Mouse (Mus musculus) CH12.LX (cell line): ENCODE results near the gene Faxc.

Source experiments
- MAFK ChIP-seq: IDR thresholded peaks from 2 replicates; pipeline ENCODE4 v1.6.1; 2011; ENCODE audit warnings: low read length, improper control_type of control experiment; ENCODE audit not compliant: insufficient replicate concordance
- RAD21 ChIP-seq: IDR thresholded peaks from 2 replicates; pipeline ENCODE4 v1.6.1; 2011; ENCODE audit warnings: low read depth, mild to moderate bottlenecking, low read length, improper control_type of control experiment, moderate library complexity
- SIN3A ChIP-seq: IDR thresholded peaks from 2 replicates; pipeline ENCODE4 v1.6.1; 2012; ENCODE audit warnings: low read length, improper control_type of control experiment, inconsistent platforms

DNA sequence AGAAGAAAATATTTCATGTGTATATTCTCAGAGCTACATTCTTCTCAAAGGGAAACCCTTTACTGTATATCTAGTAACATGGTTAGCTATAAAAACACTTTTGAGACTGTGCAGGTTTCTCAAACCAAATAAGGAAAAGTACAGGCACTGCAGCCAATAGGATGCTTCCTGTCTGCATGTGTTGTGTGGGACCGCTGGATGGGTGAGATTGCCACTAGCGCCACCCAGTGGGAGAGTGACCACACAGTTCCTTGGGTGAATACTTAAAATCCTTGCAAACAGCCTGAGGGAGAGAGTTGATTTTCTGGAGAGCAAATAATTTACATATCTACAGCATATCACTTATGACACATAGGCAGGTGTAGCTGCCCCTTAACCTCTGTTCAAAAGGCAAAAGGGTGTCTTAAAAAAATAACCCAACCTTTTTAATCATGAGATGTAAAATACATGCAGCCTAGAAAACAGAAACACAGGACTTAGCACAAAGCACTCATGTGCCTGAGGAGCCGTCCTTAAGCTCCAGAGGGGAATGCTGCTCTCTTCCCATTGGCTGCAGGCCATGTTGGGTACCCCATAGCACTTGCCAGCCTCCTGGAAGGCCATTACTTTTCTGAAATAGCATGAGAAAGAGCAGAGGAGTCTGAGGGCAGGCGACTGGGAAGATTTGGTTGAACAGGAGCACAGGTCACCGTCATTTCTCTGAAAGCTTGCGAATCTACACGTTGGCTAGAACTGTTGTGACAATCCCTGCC, 26.6 kb downstream of the Faxc start:
- peak; percentile 74 for TF ChIP-seq RAD21
- no peak for TF ChIP-seq MAFK
- TF ChIP-seq SIN3A = no peak
